Mouse (Mus musculus): ENCODE measurements around the gene Pdx1. TPM values are rescaled to one million over a fixed set of nuclear protein-coding genes. Genes with fewer than 3 reads are reported as not detected.

Pdx1 gene
- total RNA-seq, 2 experiments from 2014 or later, result not detected

- no peak for DNase-seq
These were observed 14.6 kb downstream of the Pdx1 start for GRCm38 (mm10) chr5:147284365-147284764.

DNA sequence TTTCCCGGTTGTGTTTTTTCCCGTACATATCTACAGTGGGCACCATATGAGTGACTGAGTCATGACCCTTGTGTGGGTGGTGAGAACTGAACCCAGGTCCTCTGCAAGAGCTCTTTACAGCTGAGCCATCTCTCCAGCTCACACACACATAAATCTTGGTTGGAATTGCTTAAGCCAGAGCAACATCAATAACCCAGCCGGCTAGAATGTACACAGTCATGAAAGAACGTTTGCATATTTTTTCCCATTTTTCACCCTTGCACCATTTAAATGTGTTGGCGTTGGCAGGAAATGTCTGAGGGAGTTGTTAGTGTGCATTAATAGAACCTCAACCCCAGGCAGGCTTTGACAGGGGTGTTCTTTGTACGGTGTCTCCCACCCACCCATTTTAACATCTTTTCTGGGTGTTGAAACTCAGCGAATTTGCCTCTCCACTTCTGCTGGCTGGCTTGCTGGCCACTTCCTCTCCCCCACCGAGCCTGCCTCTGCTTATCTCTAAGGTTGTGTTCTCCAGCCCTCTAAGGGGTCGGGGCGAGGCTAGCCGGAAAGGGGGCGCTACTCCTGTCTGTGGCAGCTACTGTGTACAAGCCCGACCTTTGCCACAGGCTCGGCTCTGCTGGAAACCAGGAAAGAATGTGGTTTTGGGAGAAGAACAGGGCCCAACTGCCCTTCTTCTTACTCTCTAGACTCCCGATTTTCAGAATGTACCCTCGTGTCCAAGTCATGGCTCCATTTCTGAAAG lies 22.2 kb downstream of the Pdx1 start:
- DNase-seq, result no peak

DNA sequence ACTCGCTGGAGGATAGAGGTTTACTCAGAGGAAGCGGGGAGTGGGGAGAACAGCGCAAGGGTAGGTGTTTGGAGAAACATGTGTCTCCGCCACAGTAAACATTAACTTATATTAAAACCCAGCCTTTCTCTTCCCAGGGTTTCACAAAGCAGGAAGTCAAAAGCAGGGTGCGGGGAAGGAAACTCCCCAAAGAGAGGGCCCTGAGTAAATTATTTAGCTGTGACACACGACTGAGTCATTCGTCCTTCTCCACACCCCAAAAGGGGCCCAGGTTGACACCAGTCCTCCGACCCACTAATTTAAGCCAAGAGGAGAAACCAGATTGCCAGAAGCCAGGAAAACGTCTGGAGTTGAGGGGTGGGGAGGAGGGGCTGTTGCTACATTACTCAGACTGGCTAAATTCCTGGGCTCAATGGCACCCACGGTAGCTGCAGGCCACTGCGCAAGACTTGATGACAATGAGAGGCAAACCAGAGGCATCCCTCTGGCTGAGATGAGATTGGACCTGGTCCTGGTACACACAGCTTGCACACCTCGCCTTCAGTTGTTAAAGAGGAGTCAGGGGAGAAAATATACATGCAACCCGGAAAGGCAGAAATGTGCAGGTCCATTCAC lies 22.9 kb downstream of the Pdx1 start:
- DNase-seq, result no peak

DNA sequence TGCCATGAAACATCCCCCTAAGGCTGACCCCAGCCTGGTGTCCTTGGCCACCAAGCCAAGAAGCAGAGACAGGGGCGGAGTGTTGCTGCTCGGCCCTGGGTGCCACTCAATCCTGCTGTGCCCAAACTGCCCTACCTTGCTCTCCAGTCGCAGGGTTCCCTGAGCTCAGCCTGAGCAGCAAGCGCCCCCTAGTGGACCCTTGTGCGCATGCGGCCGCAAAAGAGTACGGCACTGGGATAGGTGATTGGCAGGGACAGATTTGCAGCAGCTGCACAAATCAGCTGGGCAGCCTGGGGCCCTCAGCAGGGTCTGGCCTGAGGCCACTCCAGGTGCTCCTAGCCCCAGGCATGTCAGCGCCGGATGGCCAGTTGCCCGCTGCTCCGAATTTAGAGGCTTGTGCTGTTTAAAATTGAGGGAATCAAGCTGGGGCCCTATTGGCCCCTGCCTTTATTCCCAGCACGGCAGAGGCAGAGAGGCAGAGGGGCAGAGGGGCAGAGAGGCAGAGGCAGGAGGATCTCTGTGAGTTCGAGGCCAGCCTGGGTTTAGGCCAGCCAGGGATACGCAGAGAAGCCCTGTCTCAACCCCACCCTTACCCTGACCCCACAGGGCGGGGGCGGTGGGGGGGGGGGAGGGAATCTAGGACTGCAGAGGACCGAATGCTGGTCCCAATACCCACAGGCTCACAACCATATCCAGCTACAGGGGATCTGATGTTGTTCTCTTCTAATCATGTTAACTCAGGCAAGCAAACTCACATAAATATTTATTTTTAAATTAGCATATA lies 23.6 kb downstream of the Pdx1 start:
- peak; percentile 64 for DNase-seq

- DNase-seq, result no peak
These were observed 24.4 kb downstream of the Pdx1 start for GRCm38 (mm10) chr5:147294121-147294520.

DNA sequence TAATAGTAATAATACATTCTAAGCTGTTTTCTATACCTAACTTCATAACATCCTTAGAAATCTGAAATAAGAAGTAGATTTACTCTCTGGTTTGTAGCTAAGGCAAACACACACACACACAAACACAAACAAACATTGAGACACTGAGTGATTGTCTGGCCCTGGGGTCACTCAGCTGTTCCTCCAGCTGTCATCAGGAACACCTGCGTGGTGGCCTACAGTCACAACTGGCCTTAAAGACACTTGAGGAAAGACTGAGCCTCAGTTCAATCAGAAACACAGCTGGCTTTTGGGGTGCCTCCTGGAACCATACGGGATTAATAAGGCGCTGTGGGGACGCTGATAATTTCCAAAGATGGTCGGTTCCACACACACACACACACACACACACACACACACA lies 27.5 kb downstream of the Pdx1 start:
- DNase-seq, result no peak

GRCm38 (mm10) chr5:147299255-147300000 lies 29.7 kb downstream of the Pdx1 start:
- peak; percentile 10 for DNase-seq

- no peak for DNase-seq
These were observed 30.2 kb downstream of the Pdx1 start for GRCm38 (mm10) chr5:147300001-147300363.

DNA sequence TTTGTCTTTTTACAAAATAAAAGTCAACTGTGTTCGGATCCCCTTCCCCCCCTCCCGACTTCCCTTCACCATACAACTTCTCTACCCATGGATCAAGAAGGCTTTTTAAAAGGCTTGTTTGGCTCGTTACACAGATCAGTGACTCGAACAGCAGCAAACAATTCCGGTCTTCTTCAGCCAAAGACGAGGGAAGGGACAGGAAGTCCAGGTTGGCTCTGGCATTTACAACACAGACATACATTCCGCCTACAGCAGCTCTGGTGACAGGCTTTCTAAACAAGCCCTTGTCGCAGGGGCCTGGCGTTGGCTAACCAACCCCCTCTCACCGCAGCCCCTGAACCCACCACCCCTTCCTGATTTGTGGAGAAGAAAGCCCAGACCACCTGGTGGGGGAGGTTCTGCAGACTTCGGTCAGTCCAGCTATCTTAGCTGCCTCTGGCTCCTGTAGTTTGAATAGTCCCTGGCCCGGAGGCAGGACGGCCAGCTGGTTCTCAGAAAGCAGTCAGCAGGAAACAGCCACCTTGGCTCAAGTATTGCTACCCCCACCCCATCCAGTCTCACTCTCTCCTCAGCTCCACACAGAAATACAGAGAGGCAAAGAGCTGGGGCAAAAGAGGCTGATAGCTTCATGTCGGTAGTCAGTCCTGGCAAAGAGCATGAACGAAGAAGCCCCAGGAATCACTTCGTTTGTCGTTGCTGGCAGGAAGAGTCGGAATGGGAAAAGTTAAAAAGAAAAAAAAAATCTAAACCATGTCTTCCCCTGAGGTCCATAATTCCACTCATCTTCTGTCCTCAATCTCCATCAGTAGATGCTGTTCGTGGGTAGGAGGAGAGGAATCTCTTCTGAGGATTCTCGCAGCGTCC lies 31.4 kb downstream of the Pdx1 start:
- DNase-seq, result no peak

DNA sequence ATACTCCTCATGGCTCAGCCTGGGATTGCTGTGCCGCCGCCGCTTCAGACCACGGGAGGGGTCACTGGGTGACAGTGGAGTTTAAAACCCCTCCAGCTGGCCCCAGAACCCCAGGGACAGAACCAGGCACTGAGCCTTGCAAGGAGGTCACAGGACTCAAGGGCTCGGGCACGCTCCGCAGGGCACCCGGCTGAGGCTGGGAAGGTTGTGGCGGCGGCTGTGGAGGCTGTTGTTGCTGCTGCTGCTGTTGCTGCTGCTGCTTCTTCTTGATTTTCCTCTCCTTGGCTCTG lies 32.0 kb downstream of the Pdx1 start:
- no peak for DNase-seq

- no peak for DNase-seq
These were observed 32.4 kb downstream of the Pdx1 start for GRCm38 (mm10) chr5:147302141-147302540.

DNA sequence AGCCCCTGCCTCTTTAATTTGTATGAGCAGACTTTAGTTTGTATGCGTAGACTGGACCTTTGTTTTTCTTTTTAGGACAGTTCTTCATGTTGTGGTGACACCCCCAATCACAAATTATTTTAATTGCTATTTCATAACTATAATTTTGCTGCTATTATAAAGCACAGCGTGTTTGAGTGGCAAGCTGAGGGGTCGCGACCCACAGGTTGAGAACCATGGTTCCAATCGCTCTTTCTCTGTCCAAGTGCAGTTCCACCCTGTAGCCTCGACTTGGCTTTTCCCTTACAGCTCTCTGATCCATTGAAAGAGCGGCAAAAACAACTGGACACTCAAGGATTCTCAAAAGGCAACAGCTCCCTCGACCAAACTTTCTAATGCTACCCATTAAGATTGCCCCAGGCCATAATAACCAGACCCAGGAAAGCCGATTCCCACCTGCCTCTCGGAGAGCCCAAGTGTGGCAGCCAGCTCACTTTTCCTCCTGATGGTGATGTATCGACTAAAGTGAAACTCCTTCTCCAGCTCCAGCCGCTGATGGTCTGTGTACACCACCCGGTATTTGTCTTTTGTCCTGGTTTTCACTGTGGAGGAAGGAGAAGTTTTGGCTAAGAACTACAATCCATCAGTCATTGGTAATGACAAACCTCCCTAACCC lies 33.1 kb downstream of the Pdx1 start:
- no peak for DNase-seq

GRCm38 (mm10) chr5:147304276-147305155 lies 34.8 kb downstream of the Pdx1 start:
- DNase-seq, result no peak

DNA sequence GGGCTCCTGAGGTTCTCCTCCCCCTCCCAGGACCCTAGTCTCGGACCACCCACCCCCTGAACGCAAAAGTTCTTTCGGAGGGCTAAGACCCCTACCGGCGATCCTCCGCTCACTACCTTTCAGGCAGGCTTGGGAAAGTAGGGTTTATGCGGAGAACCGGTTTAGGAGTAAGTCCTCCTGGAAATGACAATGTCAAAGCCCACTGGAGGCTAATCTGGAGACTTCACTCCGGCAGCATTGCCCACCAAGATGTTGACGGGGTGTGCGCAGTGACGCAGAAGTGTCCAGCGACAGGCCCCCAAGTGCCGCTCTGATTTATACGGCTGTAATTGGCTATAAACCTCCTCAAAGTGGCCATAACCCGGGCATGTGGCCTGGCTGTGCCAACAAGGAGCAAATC lies 35.4 kb downstream of the Pdx1 start:
- no peak for DNase-seq

DNA sequence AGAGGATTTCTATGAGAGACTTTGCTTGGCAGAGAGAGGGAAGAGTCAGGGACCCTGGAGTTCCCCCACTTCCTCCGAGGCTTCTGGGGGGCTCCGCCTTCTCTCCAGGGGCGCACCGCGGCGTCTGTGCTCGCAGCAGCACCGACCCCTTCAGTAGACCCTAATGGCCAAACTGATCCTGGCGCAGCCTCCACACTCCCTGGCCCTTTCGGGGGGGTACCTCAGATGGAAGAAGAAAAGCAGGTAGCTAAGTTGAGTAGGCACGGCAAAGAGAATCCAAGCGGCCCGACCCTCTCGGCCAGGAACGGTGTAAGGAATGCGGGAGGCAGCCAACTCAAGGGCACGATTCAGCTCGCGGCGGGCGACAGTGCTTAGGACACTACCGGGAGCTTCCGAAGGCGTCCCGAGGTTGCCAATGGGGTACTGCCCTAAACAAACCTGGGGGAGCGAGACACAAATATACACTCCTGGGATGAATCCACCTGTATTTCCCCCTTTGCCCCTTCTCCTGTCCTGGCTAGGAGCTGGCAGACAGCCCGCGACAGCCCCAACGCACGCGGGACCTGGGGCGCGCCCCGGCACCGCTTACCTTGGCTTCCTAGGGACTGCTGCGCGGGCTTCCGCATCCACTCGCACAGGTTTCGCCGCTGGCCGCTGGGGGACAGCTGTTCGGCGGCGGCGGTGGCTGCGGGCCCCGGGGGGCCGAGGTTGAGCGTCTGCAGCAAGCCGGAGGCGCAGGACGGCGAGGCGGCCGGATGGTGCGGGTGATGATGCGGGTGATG lies 36.3 kb downstream of the Pdx1 start:
- DNase-seq, result no peak

DNA sequence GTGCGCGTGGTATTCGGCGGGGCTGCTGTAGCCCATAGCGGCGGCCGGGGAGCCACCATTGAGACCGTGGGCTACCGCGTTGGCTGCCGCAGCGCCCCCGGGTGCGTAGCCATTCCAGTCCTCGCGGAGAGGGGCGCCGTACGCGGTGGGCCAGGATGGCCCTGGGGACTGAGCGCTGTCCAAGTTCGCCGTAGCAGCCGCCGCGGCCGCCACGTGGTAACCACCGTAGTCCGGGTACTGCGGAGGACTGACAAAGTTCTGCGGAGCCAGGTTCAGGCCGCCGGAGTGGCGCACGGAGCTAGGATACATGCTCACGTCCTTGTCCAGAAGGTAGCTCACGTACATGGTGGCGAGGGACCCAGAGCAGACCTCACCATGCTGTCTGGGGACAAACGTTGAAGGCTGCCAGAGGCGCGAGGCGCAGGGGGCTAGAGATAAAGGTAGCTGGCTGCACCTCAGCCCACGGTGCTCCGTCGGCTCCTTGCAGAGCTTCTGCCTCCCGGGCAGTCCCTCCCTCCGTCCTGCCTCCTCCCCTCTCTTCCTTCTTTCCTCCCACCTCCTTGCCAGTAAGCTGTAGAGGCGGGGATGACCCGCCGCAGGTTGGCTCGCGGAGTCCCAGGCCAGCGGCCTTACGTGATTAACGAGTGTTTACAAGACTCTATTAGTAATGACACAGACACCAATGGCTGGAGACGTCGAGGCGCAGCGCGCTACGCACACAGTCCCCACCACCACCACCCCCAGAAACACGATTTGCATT lies 37.1 kb downstream of the Pdx1 start, which contains the start of gene Cdx2:
Gene Cdx2, minus strand, starts transcription at position 633 of the 760 bp plus-strand sequence.
- no peak for DNase-seq

GRCm38 (mm10) chr5:147307398-147307785 lies 37.6 kb downstream of the Pdx1 start:
- DNase-seq, result no peak

DNA sequence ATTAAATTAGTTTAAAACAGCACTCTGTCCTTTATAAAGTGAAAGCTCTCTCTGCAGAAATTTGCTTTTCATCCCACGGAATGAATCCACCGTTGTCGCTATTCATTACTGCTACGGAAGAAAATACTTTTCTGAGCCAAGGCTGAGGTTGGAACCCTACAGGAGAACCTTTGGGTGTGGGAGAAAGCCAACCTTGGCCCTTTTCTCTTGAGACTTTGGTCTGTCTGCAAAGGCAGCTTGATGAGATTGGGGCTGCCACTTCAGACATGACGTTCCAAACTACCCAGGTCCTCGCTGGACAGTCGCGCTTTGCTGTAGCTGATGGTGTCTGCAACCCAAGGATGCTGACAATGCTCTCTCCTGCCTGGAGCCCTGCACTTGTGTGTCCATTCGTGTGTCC lies 38.7 kb downstream of the Pdx1 start:
- DNase-seq, result no peak

DNA sequence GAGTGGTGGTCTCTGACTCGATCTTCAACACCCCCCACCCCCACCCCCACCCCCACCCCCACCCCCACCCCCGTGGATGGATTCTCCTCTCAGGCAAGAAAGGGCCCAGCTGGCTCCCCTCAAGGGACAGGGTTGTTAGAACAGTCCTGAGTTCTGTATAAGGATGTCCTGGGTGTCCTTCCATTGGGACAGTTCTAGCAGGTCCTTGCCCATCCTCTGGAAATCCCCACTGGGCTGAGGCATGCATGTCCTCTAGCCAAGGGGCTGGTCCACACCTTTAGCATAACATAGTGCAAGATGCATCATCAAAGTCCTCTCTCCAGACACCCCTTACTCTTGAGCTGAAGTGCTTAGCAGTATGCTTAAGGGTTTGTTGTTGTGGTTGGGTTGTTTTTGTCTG lies 40.0 kb downstream of the Pdx1 start:
- no peak for DNase-seq
